Comparison of ENCODE assay signal across 21 mouse cellular contexts in the genomic region with DNA sequence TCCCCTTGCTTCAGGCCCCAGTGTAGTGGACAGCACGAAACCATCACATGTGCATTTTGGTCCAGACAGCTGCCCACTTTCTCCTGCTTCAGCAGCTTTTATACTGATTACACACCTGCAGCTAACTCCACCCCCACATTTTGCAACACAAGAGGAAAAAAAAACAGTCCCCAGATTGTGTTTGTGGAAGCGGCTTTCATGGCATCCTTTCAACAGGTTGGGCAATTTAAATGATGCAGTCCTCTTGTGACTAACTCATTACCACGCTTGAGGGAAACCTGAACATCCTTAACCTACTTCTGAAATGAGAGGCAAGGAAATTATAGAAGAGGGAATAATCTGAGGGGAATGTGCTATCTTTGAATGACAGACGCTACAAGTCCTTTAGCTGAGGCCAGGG. TPM values are rescaled to one million over a fixed set of nuclear protein-coding genes. Genes with fewer than 3 reads are reported as not detected.
DNase-seq lines count a peak whose midpoint lies in the region; ATAC-seq and TF ChIP-seq lines count a peak whose summit lies in the region.
"Had no signal": no experiment of that assay in that cellular context is flagged by ENCODE, and none has a peak within 500 bp of the region (broad histone marks: within the 10 kb centered on the region; RNA-seq: fewer than 3 reads in every experiment).

No protein-coding gene starts in this region.

- WGBS in hindbrain, postnatal 0 days = 67% methylated on average over 4 of the region's 4 CpGs
- 75% methylated on average over 4 of the region's 4 CpGs for WGBS in hindbrain, embryonic 14.5 days

- no peak for TF ChIP-seq CTCF in hindbrain, postnatal 0 days (IDR thresholded peaks at IDR 0.05; ENCODE audit: low read depth)

- ATAC-seq in hindbrain, postnatal 0 days = no peak
- ATAC-seq in hindbrain, embryonic 14.5 days (ENCODE audit: low FRiP score) = no peak
- no peak for ATAC-seq in inflammation-experienced regulatory T-cells, adult 6 months
- ATAC-seq: midbrain, embryonic 16.5 days had no signal

- H3K9me3 ChIP-seq in hindbrain, postnatal 0 days (ENCODE audit: low read length) = no peaks in the 10 kb centered on the region
- H3K9me3 ChIP-seq in hindbrain, embryonic 14.5 days (ENCODE audit: control insufficient read depth, low read length) = no peaks in the 10 kb centered on the region
- H3K9me3 ChIP-seq: embryonic facial prominence, embryonic 15.5 days; heart, embryonic 13.5 days; limb, embryonic 15.5 days; neural tube, embryonic 12.5 days had no signal

- H3K4me1 ChIP-seq in hindbrain, postnatal 0 days (ENCODE audit: insufficient read depth, low read length) = no peaks in the 10 kb centered on the region
- no peaks in the 10 kb centered on the region for H3K4me1 ChIP-seq in hindbrain, embryonic 14.5 days (replicated peaks; ENCODE audit: control insufficient read depth, insufficient read depth, low read length)
- H3K4me1 ChIP-seq: embryonic facial prominence, embryonic 15.5 days; heart, embryonic 13.5 days; limb, embryonic 15.5 days; neural tube, embryonic 12.5 days had no signal

- no peak overlapping the region for H3K4me2 ChIP-seq in hindbrain, postnatal 0 days (ENCODE audit: low read depth, low read length)
- H3K4me2 ChIP-seq in hindbrain, embryonic 14.5 days (replicated peaks) = no peak overlapping the region
- H3K4me2 ChIP-seq: embryonic facial prominence, embryonic 15.5 days; heart, embryonic 13.5 days; limb, embryonic 15.5 days; neural tube, embryonic 12.5 days had no signal

- H3K4me3 ChIP-seq in hindbrain, postnatal 0 days (ENCODE audit: low read length) = no peak overlapping the region
- no peak overlapping the region for H3K4me3 ChIP-seq in hindbrain, embryonic 14.5 days (replicated peaks; ENCODE audit: low read length)
- H3K4me3 ChIP-seq: embryonic facial prominence, embryonic 15.5 days; heart, embryonic 13.5 days; limb, embryonic 15.5 days; neural tube, embryonic 12.5 days had no signal

- no peaks in the 10 kb centered on the region for H3K27me3 ChIP-seq in hindbrain, postnatal 0 days (ENCODE audit: insufficient read depth, low read length)
- H3K27me3 ChIP-seq in hindbrain, embryonic 14.5 days (ENCODE audit: control insufficient read depth, insufficient read depth, low read length) = no peaks in the 10 kb centered on the region
- H3K27me3 ChIP-seq: embryonic facial prominence, embryonic 15.5 days; heart, embryonic 13.5 days; limb, embryonic 15.5 days; neural tube, embryonic 12.5 days had no signal

- no peaks in the 10 kb centered on the region for H3K36me3 ChIP-seq in hindbrain, postnatal 0 days (ENCODE audit: insufficient read depth, low read length)
- H3K36me3 ChIP-seq in hindbrain, embryonic 14.5 days (replicated peaks; ENCODE audit: control insufficient read depth, insufficient read depth) = no peaks in the 10 kb centered on the region
- H3K36me3 ChIP-seq: embryonic facial prominence, embryonic 15.5 days; heart, embryonic 13.5 days; limb, embryonic 15.5 days; neural tube, embryonic 12.5 days had no signal

- H3K27ac ChIP-seq in hindbrain, postnatal 0 days = no peak overlapping the region
- H3K27ac ChIP-seq in hindbrain, embryonic 14.5 days = no peak overlapping the region
- H3K27ac ChIP-seq: embryonic facial prominence, embryonic 15.5 days; heart, embryonic 13.5 days; limb, embryonic 15.5 days; neural tube, embryonic 12.5 days had no signal

- H3K9ac ChIP-seq in hindbrain, postnatal 0 days (replicated peaks; ENCODE audit: low read length) = no peak overlapping the region
- H3K9ac ChIP-seq in hindbrain, embryonic 14.5 days = no peak overlapping the region
- H3K9ac ChIP-seq: embryonic facial prominence, embryonic 15.5 days; heart, embryonic 13.5 days; limb, embryonic 15.5 days; neural tube, embryonic 12.5 days had no signal

- DNase-seq in hindbrain, postnatal 0 days (ENCODE audit: low spot score) = peak; percentile 22
- no peak for DNase-seq in hindbrain, embryonic 14.5 days (ENCODE audit: low spot score)
- peak; percentile 37 for DNase-seq in 3134 (ENCODE audit: extremely low read depth, insufficient read length, low spot score)
- peak; percentile 32 for DNase-seq in brain, adult 2 months (ENCODE audit: low read depth, low spot score)
- peak; percentile 78 for DNase-seq in lung, postnatal 25 days (ENCODE audit: low spot score)
- no peak for DNase-seq in natural killer cell, adult 2 months (ENCODE audit: low spot score in 2 of 2)
- DNase-seq in left cerebral cortex, adult 18-20 months (ENCODE audit: low spot score in 2 of 2) = no peak
- DNase-seq: B cell, adult 2 months; cerebellum, postnatal 10 days; gastrocnemius, postnatal 25 days; heart, postnatal 4 days; kidney, adult 8-10 months; kidney, postnatal 4 days; right cerebral cortex, postnatal 4 days; thymus, postnatal 36 days had no signal

RNA-seq across cellular contexts. Expression of gene Notch2, which starts 15.0 kb away (rescaled TPM):
- total RNA-seq in hindbrain, postnatal 0 days (2014; rRNA removed) = 37.7 and 44.9 TPM in 2 replicates
- polyA plus RNA-seq in hindbrain, postnatal 0 days (2015; fragmentation: Nextera tagmentation; extraction: Ambion mirVana) = 9.5 and 9.9 TPM in 2 replicates
- polyA plus RNA-seq in hindbrain, embryonic 14.5 days (2014; fragmentation: Nextera tagmentation; extraction: Ambion mirVana) = 14.8 and 15.2 TPM in 2 replicates
- 10 to 100 TPM; 13.2 to 20.4 (median 15.1) TPM for polyA plus RNA-seq in inflammation-experienced regulatory T-cells, adult 6 months (2017; shearing (Covaris generic))
- 10 to 100 TPM; 13.0 to 15.7 TPM for total RNA-seq in left cerebral cortex, adult 18-20 months (2021)

Comparison
In these comparisons a context has a peak if more than half of its experiments do, and no peak if none do; other contexts are left out.
1. DNase-seq: peak in hindbrain, postnatal 0 days (single experiment), 3134 (single experiment), brain, adult 2 months (single experiment) and lung, postnatal 25 days (single experiment); none in hindbrain, embryonic 14.5 days (single experiment), natural killer cell, adult 2 months (0 of 2) and left cerebral cortex, adult 18-20 months (0 of 2).